Mouse (Mus musculus) MEL (cell line): ENCODE data around the gene Tmem232. TPM values are rescaled to one million over a fixed set of nuclear protein-coding genes. Genes with fewer than 3 reads are reported as not detected.
"Not testable (repeated sequence)": the region's sequence is repeated elsewhere in the genome, so short reads cannot be mapped to it uniquely, and the experiment has no call there.

Source experiments
- DNase-seq: peaks from one replicate; pipeline ENCODE4 v3.0.0; 2011; ENCODE audit warnings: low read depth, low spot score
- H3K27ac ChIP-seq: 2 replicates; pipeline ENCODE4 v1.5.1; 2012; ENCODE audit warnings: low read depth, mild to moderate bottlenecking, control low read depth, low read length, moderate library complexity; ENCODE audit not compliant: control insufficient read depth
- H3K27me3 ChIP-seq, 2 experiments: fragments of 150-350 bp in 1 of 2; sonication (generic) in 1 of 2; 2 replicates each; pipeline ENCODE4 v1.6.1; 2012; ENCODE audit warnings: low read length in 2 of 2, mild to moderate bottlenecking in 2 of 2, improper control_type of control experiment in 1 of 2, moderate library complexity in 1 of 2; ENCODE audit not compliant: insufficient read depth in 2 of 2, control insufficient read depth in 1 of 2
- H3K36me3 ChIP-seq, 2 experiments: 2 replicates each; pipeline ENCODE4 v1.6.1; 2012 to 2014; ENCODE audit warnings: low read length in 2 of 2, improper control_type of control experiment in 1 of 2, inconsistent platforms in 1 of 2, mild to moderate bottlenecking in 1 of 2; ENCODE audit not compliant: insufficient read depth in 2 of 2, control insufficient read depth in 1 of 2
- H3K4me1 ChIP-seq, 2 experiments: fragments of 150-350 bp in 1 of 2; sonication (generic) in 1 of 2; 2 replicates each; pipeline ENCODE4 v1.6.1; 2012; ENCODE audit warnings: low read length in 2 of 2, improper control_type of control experiment in 1 of 2, mild to moderate bottlenecking in 1 of 2; ENCODE audit not compliant: insufficient read depth in 2 of 2, control insufficient read depth in 1 of 2
- H3K4me3 ChIP-seq, 2 experiments: fragments of 150-350 bp in 1 of 2; sonication (generic) in 1 of 2; 2 replicates each; pipeline ENCODE4 v1.5.1; 2012; ENCODE audit warnings: low read depth in 2 of 2, low read length in 2 of 2, mild to moderate bottlenecking in 2 of 2, moderate library complexity in 2 of 2, control low read depth in 1 of 2, improper control_type of control experiment in 1 of 2; ENCODE audit not compliant: control insufficient read depth in 1 of 2, insufficient read depth in 1 of 2
- H3K79me2 ChIP-seq: 2 replicates; pipeline ENCODE4 v1.6.1; 2012; ENCODE audit warnings: mild to moderate bottlenecking, low read length, moderate library complexity; ENCODE audit not compliant: control insufficient read depth, poor library complexity, insufficient read depth
- H3K9ac ChIP-seq: 2 replicates; pipeline ENCODE4 v1.6.1; 2012; ENCODE audit warnings: low read depth, mild to moderate bottlenecking, control low read depth, low read length, moderate library complexity; ENCODE audit not compliant: control insufficient read depth, poor library complexity, severe bottlenecking
- H3K9me3 ChIP-seq: fragments of 150-350 bp; sonication (generic); replicated peaks from 2 replicates; pipeline ENCODE4 v1.6.1; 2012; ENCODE audit warnings: mild to moderate bottlenecking, low read length, improper control_type of control experiment, moderate library complexity; ENCODE audit not compliant: insufficient read depth
- CHD1 ChIP-seq: IDR thresholded peaks from 2 replicates; pipeline ENCODE4 v1.6.1; 2012; ENCODE audit warnings: low read depth, mild to moderate bottlenecking, inconsistent platforms, low read length, improper control_type of control experiment
- CTCF ChIP-seq, 3 experiments: IDR thresholded peaks in 2 of 3; conservative IDR thresholded peaks in 1 of 3; 2 replicates each; pipeline ENCODE4 v1.5.1; 2011 to 2012; ENCODE audit warnings: low read length in 3 of 3, low read depth in 2 of 3, mild to moderate bottlenecking in 2 of 3, improper control_type of control experiment in 1 of 3, inconsistent platforms in 1 of 3, mixed read lengths in 1 of 3, moderate library complexity in 1 of 3; ENCODE audit not compliant: control insufficient read depth in 1 of 3, insufficient read depth in 1 of 3, poor library complexity in 1 of 3, severe bottlenecking in 1 of 3
- E2F4 ChIP-seq: IDR thresholded peaks from 2 replicates; pipeline ENCODE4 v1.6.1; 2011; ENCODE audit warnings: low read depth, low read length, improper control_type of control experiment, borderline replicate concordance
- GABPA ChIP-seq: IDR thresholded peaks from 2 replicates; pipeline ENCODE4 v1.6.1; 2012; ENCODE audit warnings: low read depth, mild to moderate bottlenecking, inconsistent platforms, low read length, improper control_type of control experiment, moderate library complexity
- GATA1 ChIP-seq: IDR thresholded peaks from 2 replicates; pipeline ENCODE4 v1.6.1; 2011; ENCODE audit warnings: low read depth, low read length, improper control_type of control experiment
- JUND ChIP-seq: IDR thresholded peaks from 2 replicates; pipeline ENCODE4 v1.6.1; 2011; ENCODE audit warnings: low read depth, mild to moderate bottlenecking, improper control_type of control experiment, low read length
- KAT2A ChIP-seq: conservative IDR thresholded peaks from 2 replicates; pipeline ENCODE4 v1.6.1; 2012; ENCODE audit warnings: low read depth, low read length, improper control_type of control experiment, inconsistent platforms
- MAFK ChIP-seq: IDR thresholded peaks from 2 replicates; pipeline ENCODE4 v1.6.1; 2011; ENCODE audit warnings: low read depth, mild to moderate bottlenecking, low read length, improper control_type of control experiment, borderline replicate concordance
- MAZ ChIP-seq: IDR thresholded peaks from 2 replicates; pipeline ENCODE4 v1.6.1; 2012; ENCODE audit warnings: low read depth, mild to moderate bottlenecking, inconsistent platforms, low read length, improper control_type of control experiment
- MEF2A ChIP-seq: IDR thresholded peaks from 2 replicates; pipeline ENCODE4 v1.6.1; 2014; ENCODE audit warnings: low read depth, mild to moderate bottlenecking, inconsistent platforms, low read length, improper control_type of control experiment; ENCODE audit not compliant: poor library complexity, insufficient replicate concordance, severe bottlenecking; ENCODE audit errors: extremely low read depth
- MYB ChIP-seq: IDR thresholded peaks from 2 replicates; pipeline ENCODE4 v1.6.1; 2011; ENCODE audit warnings: mild to moderate bottlenecking, low read depth, low read length, improper control_type of control experiment
- MYC ChIP-seq: IDR thresholded peaks from 2 replicates; pipeline ENCODE4 v1.6.1; 2011; ENCODE audit warnings: low read depth, mild to moderate bottlenecking, low read length, improper control_type of control experiment, moderate library complexity
- NELFE ChIP-seq: IDR thresholded peaks from 2 replicates; pipeline ENCODE4 v1.6.1; 2011; ENCODE audit warnings: low read depth, low read length, improper control_type of control experiment
- POLR2A ChIP-seq, 2 experiments: IDR thresholded peaks; 2 replicates each; pipeline ENCODE4 v1.6.1; 2011 to 2012; ENCODE audit warnings: low read length in 2 of 2, mild to moderate bottlenecking in 2 of 2, control low read depth in 1 of 2, improper control_type of control experiment in 1 of 2, low read depth in 1 of 2, moderate library complexity in 1 of 2; ENCODE audit not compliant: control insufficient read depth in 1 of 2, insufficient read depth in 1 of 2, poor library complexity in 1 of 2
- SIN3A ChIP-seq: IDR thresholded peaks from 2 replicates; pipeline ENCODE4 v1.6.1; 2012; ENCODE audit warnings: low read length, improper control_type of control experiment, inconsistent platforms
- TAL1 ChIP-seq: IDR thresholded peaks from 2 replicates; pipeline ENCODE4 v1.6.1; 2012; ENCODE audit warnings: mild to moderate bottlenecking, inconsistent platforms, low read length, moderate library complexity, mixed read lengths
- UBTF ChIP-seq: IDR thresholded peaks from 2 replicates; pipeline ENCODE4 v1.6.1; 2012; ENCODE audit warnings: low read depth, mild to moderate bottlenecking, inconsistent platforms, low read length, improper control_type of control experiment, moderate library complexity, borderline replicate concordance; ENCODE audit not compliant: insufficient read depth
- USF2 ChIP-seq, 2 experiments: IDR thresholded peaks; 2 replicates each; pipeline ENCODE4 v1.6.1; 2011 to 2012; ENCODE audit warnings: improper control_type of control experiment in 2 of 2, low read length in 2 of 2, borderline replicate concordance in 1 of 2, inconsistent platforms in 1 of 2, low read depth in 1 of 2, mild to moderate bottlenecking in 1 of 2; ENCODE audit not compliant: insufficient read depth in 1 of 2
- ZC3H11A ChIP-seq: IDR thresholded peaks from 2 replicates; pipeline ENCODE4 v1.6.1; 2012; ENCODE audit warnings: low read depth, mild to moderate bottlenecking, inconsistent platforms, low read length, improper control_type of control experiment
- ZKSCAN1 ChIP-seq: IDR thresholded peaks from 2 replicates; pipeline ENCODE4 v1.6.1; 2012; ENCODE audit warnings: low read depth, mild to moderate bottlenecking, inconsistent platforms, low read length, improper control_type of control experiment, moderate library complexity
- ZNF384 ChIP-seq: IDR thresholded peaks from 2 replicates; pipeline ENCODE4 v1.6.1; 2012; ENCODE audit warnings: low read depth, mild to moderate bottlenecking, inconsistent platforms, low read length, improper control_type of control experiment
- polyA plus RNA-seq, 2 experiments: library from polyadenylated mRNA; stranded (reverse) in 1 of 2; unstranded in 1 of 2; fragments of >175 nt in 1 of 2; fragments of >200 nt in 1 of 2; gene quantifications; 2 replicates each; pipeline versions ENCODE4 v1.2.1 to v1.2.4; 2012; ENCODE audit warnings: low replicate concordance in 2 of 2, low read depth in 1 of 2; ENCODE audit not compliant: insufficient read length in 2 of 2, insufficient read depth in 1 of 2, missing spikeins in 1 of 2
- total RNA-seq: library from RNA; depleted of rRNA; stranded (reverse); fragments of 300-350 nt; gene quantifications from 2 replicates; pipeline ENCODE4 v1.2.3, GENCODE M21; 2012

Gene Tmem232
- total and polyA plus RNA-seq, 3 experiments = 0.04 TPM; not detected in 2

GRCm38 (mm10) chr17:65550357-65550756 is 9.8 kb upstream of the Tmem232 start:
- H3K27ac ChIP-seq = no peak overlapping the region
- H3K9ac ChIP-seq = no peak overlapping the region
- H3K9me3 ChIP-seq = no peaks in the 10 kb centered on the region
- DNase-seq = no peak
- no peak for TF ChIP-seq KAT2A
- TF ChIP-seq USF2 (IDR thresholded peaks at IDR 0.05; ENCODE audit: borderline replicate concordance in 1 of 2, insufficient read depth in 1 of 2, low read depth in 1 of 2, low read length in 2 of 2) = no peak
- TF ChIP-seq JUND = no peak
- TF ChIP-seq ZC3H11A = no peak
- TF ChIP-seq, all 39 proteins: peak for 0
- H3K4me3 ChIP-seq = no peak overlapping the region
- H3K79me2 ChIP-seq = no peaks in the 10 kb centered on the region
- H3K4me1 ChIP-seq = no peaks in the 10 kb centered on the region
- no peaks in the 10 kb centered on the region for H3K36me3 ChIP-seq
- no peaks in the 10 kb centered on the region for H3K27me3 ChIP-seq

GRCm38 (mm10) chr17:65548698-65549365 is 8.2 kb upstream of the Tmem232 start:
- H3K4me1 ChIP-seq = no peaks in the 10 kb centered on the region
- no peak for TF ChIP-seq GATA1
- TF ChIP-seq POLR2A (IDR thresholded peaks at IDR 0.05; ENCODE audit: control insufficient read depth in 1 of 2, insufficient read depth in 1 of 2, low read depth in 1 of 2, low read length in 2 of 2, poor library complexity in 1 of 2) = no peak
- no peak for TF ChIP-seq USF2 (IDR thresholded peaks at IDR 0.05; ENCODE audit: borderline replicate concordance in 1 of 2, insufficient read depth in 1 of 2, low read depth in 1 of 2, low read length in 2 of 2)
- no peak for TF ChIP-seq SIN3A
- TF ChIP-seq MYB = no peak
- no peak for TF ChIP-seq MAZ
- TF ChIP-seq UBTF = no peak
- TF ChIP-seq CHD1 = no peak
- no peak for TF ChIP-seq CTCF (IDR thresholded peaks at IDR 0.05 in 2 of 3, conservative IDR thresholded peaks at IDR 0.05 in 1 of 3; ENCODE audit: control insufficient read depth in 1 of 3, insufficient read depth in 1 of 3, low read depth in 2 of 3, low read length in 3 of 3, poor library complexity in 1 of 3, severe bottlenecking in 1 of 3)
- TF ChIP-seq MAFK = no peak
- no peak for TF ChIP-seq TAL1
- no peak for TF ChIP-seq NELFE
- TF ChIP-seq ZNF384 = no peak
- TF ChIP-seq MYC = no peak
- TF ChIP-seq E2F4 = no peak
- no peak for TF ChIP-seq GABPA
- no peak for TF ChIP-seq ZKSCAN1
- TF ChIP-seq MEF2A = no peak
- no peaks in the 10 kb centered on the region for H3K27me3 ChIP-seq
- no peak overlapping the region for H3K4me3 ChIP-seq
- DNase-seq = no peak
- no peak overlapping the region for H3K27ac ChIP-seq
- H3K79me2 ChIP-seq = no peaks in the 10 kb centered on the region
- H3K9me3 ChIP-seq = no peaks in the 10 kb centered on the region
- no peaks in the 10 kb centered on the region for H3K36me3 ChIP-seq
- no peak overlapping the region for H3K9ac ChIP-seq

- H3K27me3 ChIP-seq, H3K27ac ChIP-seq, H3K9me3 ChIP-seq, H3K79me2 ChIP-seq, H3K4me1 ChIP-seq, H3K4me3 ChIP-seq, H3K36me3 ChIP-seq, H3K9ac ChIP-seq: not testable (repeated sequence)
- peak; percentile 25 for DNase-seq
Observed at GRCm38 (mm10) chr17:65546221-65546620, 5.6 kb upstream of the Tmem232 start.
